Mouse (Mus musculus): Measurements from ENCODE around the gene Pbrm1.

DNA sequence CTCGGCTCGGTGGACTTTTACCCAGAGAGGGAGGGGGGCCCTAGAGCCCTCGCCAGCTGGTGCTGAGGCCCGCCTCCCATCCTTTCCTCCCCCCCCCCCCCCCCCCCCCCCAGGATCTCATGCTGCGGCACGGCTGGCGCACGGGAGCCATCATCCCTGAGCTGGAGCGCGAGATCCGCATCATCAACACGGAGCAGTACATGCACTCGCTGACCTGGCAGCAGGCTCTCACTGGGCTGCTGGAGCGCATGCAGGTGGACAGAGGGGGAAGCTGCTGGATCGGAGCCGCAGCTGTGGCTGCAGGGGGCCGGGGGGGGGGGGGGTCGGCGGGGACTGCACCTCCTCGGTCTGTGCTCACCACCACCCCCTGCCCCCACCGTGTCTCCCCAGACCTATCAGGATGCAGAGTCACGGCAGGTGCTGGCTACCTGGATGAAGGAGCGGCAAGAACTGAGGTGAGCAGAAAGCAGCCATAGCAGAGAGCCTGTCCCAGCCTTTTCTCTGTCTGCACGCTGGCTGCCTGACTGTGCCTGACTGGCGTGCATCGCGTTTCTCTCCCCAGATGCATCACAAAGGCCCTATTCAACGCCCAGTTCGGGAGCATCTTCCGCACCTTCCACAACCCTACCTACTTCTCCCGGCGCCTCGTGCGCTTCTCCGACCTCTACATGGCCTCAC, 119.4 kb downstream of the Pbrm1 start:
- TF ChIP-seq CTCF (IDR thresholded peaks at IDR 0.05; ENCODE audit: control insufficient read depth, insufficient read depth, insufficient read length) (no peak), MAX (IDR thresholded peaks at IDR 0.05) (no peak), MYOD1 (IDR thresholded peaks at IDR 0.05; ENCODE audit: control insufficient read depth, insufficient read length, low read depth) (no peak), USF1 (IDR thresholded peaks at IDR 0.05; ENCODE audit: low read depth) (no peak), MYOG (IDR thresholded peaks at IDR 0.05; ENCODE audit: control insufficient read depth, extremely low read depth, insufficient read length) (no peak)
